ENCODE assay signal across 11 mouse cellular contexts in the genomic region with DNA sequence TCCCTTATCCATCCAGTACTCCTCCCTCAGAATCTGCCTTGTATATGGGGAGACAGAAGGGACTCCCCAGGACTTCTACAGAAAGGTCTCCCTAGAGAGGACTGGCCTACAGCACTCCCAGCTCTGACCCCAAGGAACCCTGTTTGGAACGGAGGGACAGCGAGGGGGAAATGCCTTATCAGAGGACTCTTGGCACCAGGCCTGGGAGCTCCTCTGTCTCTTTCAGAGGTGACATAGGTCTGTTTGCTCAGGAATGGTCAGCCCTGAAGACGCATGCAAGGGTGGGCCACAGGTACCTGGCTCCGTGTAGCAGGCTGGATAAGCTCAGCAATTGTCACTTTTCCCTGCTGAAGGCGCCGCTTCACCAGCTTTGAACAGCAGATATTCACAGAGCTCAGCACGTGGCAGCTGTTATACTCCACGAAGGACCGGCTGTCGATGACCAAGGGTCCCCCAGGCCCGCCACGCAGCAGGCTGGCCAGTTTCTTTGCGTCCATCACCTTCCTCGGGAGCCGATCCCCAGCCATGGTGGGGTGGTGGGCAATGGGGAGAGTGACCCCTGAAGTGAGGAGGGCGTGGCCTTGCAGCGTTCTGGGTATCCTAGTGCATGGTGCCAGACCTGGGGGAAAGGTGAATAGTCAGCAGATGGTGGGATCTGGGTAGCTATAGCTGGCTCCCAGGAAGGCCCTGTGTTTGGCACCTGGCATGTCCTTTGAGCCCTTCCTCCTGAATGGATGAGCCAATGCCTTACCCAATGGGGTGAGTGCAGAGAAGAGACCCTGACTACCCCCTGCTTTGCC. TPM values are rescaled to one million over a fixed set of nuclear protein-coding genes. Genes with fewer than 3 reads are reported as not detected.
DNase-seq lines count a peak whose midpoint lies in the region; ATAC-seq lines count a peak whose summit lies in the region.
"Had no signal": no experiment of that assay in that cellular context is flagged by ENCODE, and none has a peak within 500 bp of the region (broad histone marks: within the 10 kb centered on the region; RNA-seq: fewer than 3 reads in every experiment).

No protein-coding gene starts in this region.

- no peak overlapping the region for H3K9ac ChIP-seq in intestine, embryonic 15.5 days
- no peak overlapping the region; the same call in 1 of the 2 replicates for H3K9ac ChIP-seq in intestine, embryonic 16.5 days (ENCODE audit: low read depth, low read length)
- no peak overlapping the region; the same call in 1 of the 2 replicates for H3K9ac ChIP-seq in midbrain, embryonic 14.5 days (replicated peaks; ENCODE audit: low read length)
- H3K9ac ChIP-seq: lung, embryonic 14.5 days had no signal

- WGBS in intestine, embryonic 15.5 days: 65% methylated on average over 17 of the region's 17 CpGs
- 64% methylated on average over 17 of the region's 17 CpGs for WGBS in intestine, embryonic 16.5 days
- WGBS in hindbrain, embryonic 10.5 days: 66% methylated on average over 17 of the region's 17 CpGs
- 47% methylated on average over 17 of the region's 17 CpGs for WGBS in midbrain, embryonic 14.5 days

- ATAC-seq in intestine, embryonic 15.5 days: no peak
- no peak for ATAC-seq in intestine, embryonic 16.5 days
- ATAC-seq in midbrain, embryonic 14.5 days (ENCODE audit: low FRiP score, low TSS enrichment): no peak

- peaks cover 4% of the 10 kb centered on the region for H3K36me3 ChIP-seq in intestine, embryonic 15.5 days
- no peaks in the 10 kb centered on the region for H3K36me3 ChIP-seq in intestine, embryonic 16.5 days (ENCODE audit: control insufficient read depth, insufficient read depth, low read length)
- H3K36me3 ChIP-seq in hindbrain, embryonic 10.5 days: peaks cover 31% of the 10 kb centered on the region
- peaks cover 44% of the 10 kb centered on the region for H3K36me3 ChIP-seq in midbrain, embryonic 14.5 days (ENCODE audit: control insufficient read depth, insufficient read depth, low read length)

- H3K27me3 ChIP-seq in intestine, embryonic 15.5 days (replicated peaks): peaks cover 24% of the 10 kb centered on the region
- peaks cover 7% of the 10 kb centered on the region for H3K27me3 ChIP-seq in intestine, embryonic 16.5 days (replicated peaks; ENCODE audit: control insufficient read depth, insufficient read depth, low read length)
- H3K27me3 ChIP-seq in hindbrain, embryonic 10.5 days (ENCODE audit: insufficient read depth, poor library complexity, severe bottlenecking): peaks cover 92% of the 10 kb centered on the region
- no peaks in the 10 kb centered on the region for H3K27me3 ChIP-seq in midbrain, embryonic 14.5 days (ENCODE audit: control insufficient read depth, insufficient read depth, low read length)

- H3K9me3 ChIP-seq in intestine, embryonic 15.5 days: no peaks in the 10 kb centered on the region
- H3K9me3 ChIP-seq in intestine, embryonic 16.5 days (ENCODE audit: control insufficient read depth, low read length): no peaks in the 10 kb centered on the region
- H3K9me3 ChIP-seq in hindbrain, embryonic 10.5 days: no peaks in the 10 kb centered on the region
- no peaks in the 10 kb centered on the region for H3K9me3 ChIP-seq in midbrain, embryonic 14.5 days (ENCODE audit: control insufficient read depth, low read length)

- H3K4me1 ChIP-seq in intestine, embryonic 15.5 days (replicated peaks): peaks cover 18% of the 10 kb centered on the region
- H3K4me1 ChIP-seq in intestine, embryonic 16.5 days (ENCODE audit: control insufficient read depth, insufficient read depth, low read length): peaks cover 12% of the 10 kb centered on the region; the same call in 1 of the 2 replicates
- H3K4me1 ChIP-seq in hindbrain, embryonic 10.5 days (replicated peaks): peaks cover 71% of the 10 kb centered on the region
- peaks cover 59% of the 10 kb centered on the region for H3K4me1 ChIP-seq in midbrain, embryonic 14.5 days (ENCODE audit: control insufficient read depth, insufficient read depth, low read length)

- peak; percentile 43 to 53 for DNase-seq in cerebellum, postnatal 25 days
- no peak for DNase-seq in hindbrain, embryonic 10.5 days (ENCODE audit: low spot score)
- no peak for DNase-seq in midbrain, embryonic 14.5 days
- DNase-seq in gastrocnemius, postnatal 25 days: no peak
- DNase-seq in thymus, adult 18-20 months: no peak

- H3K27ac ChIP-seq in intestine, embryonic 15.5 days: 0 out of 2 replicates have a peak overlapping the region, but pooled peaks have one; percentile 6
- H3K27ac ChIP-seq in intestine, embryonic 16.5 days (ENCODE audit: low read length): no peak overlapping the region
- H3K27ac ChIP-seq in hindbrain, embryonic 10.5 days: peak overlapping the region; percentile 80
- H3K27ac ChIP-seq in midbrain, embryonic 14.5 days (replicated peaks; ENCODE audit: low read depth, low read length): peak overlapping the region; percentile 65

- H3K4me3 ChIP-seq in intestine, embryonic 15.5 days (replicated peaks): no peak overlapping the region
- H3K4me3 ChIP-seq in intestine, embryonic 16.5 days (ENCODE audit: low read length): no peak overlapping the region
- H3K4me3 ChIP-seq in hindbrain, embryonic 10.5 days: no peak overlapping the region
- no peak overlapping the region for H3K4me3 ChIP-seq in midbrain, embryonic 14.5 days (replicated peaks; ENCODE audit: low read depth, low read length)
- H3K4me3 ChIP-seq: erythroblast, embryonic 14.5 days had no signal

- no peak overlapping the region for H3K4me2 ChIP-seq in intestine, embryonic 15.5 days (replicated peaks)
- no peak overlapping the region for H3K4me2 ChIP-seq in intestine, embryonic 16.5 days (ENCODE audit: low read depth, low read length)
- peak overlapping the region; percentile 80 for H3K4me2 ChIP-seq in midbrain, embryonic 14.5 days (ENCODE audit: low read length)
- H3K4me2 ChIP-seq: lung, embryonic 14.5 days had no signal

RNA-seq across cellular contexts. Expression of gene Dusp8, which starts 5.8 kb away (rescaled TPM):
- polyA plus RNA-seq in intestine, embryonic 15.5 days (2015; fragmentation: Nextera tagmentation; extraction: Ambion mirVana): 6.6 TPM in 2 replicates
- polyA plus RNA-seq in intestine, embryonic 16.5 days (2015; fragmentation: Nextera tagmentation; extraction: Ambion mirVana): 4.8 and 5.6 TPM in 2 replicates
- 7.8 and 20.1 TPM in 2 replicates for polyA plus RNA-seq in hindbrain, embryonic 10.5 days (2016; fragmentation: Nextera tagmentation; extraction: Ambion mirVana)
- polyA plus RNA-seq in midbrain, embryonic 14.5 days (2014; fragmentation: Nextera tagmentation; extraction: Ambion mirVana): 112 and 126 TPM in 2 replicates
- total RNA-seq in gastrocnemius, postnatal 25 days (2021): 10 to 100 TPM; 16.8 to 46.3 TPM
- total RNA-seq: neutrophil, adult 5-6 weeks had no signal

RNA-seq across cellular contexts. Expression of gene Mob2, which starts 29.0 kb away (rescaled TPM):
- polyA plus RNA-seq in intestine, embryonic 15.5 days (2015; fragmentation: Nextera tagmentation; extraction: Ambion mirVana): 57.8 and 61.8 TPM in 2 replicates
- 57.8 and 64.4 TPM in 2 replicates for polyA plus RNA-seq in intestine, embryonic 16.5 days (2015; fragmentation: Nextera tagmentation; extraction: Ambion mirVana)
- polyA plus RNA-seq in hindbrain, embryonic 10.5 days (2016; fragmentation: Nextera tagmentation; extraction: Ambion mirVana): 61.4 and 62.4 TPM in 2 replicates
- 53.5 and 57.2 TPM in 2 replicates for polyA plus RNA-seq in midbrain, embryonic 14.5 days (2014; fragmentation: Nextera tagmentation; extraction: Ambion mirVana)
- 10 to 100 TPM; 37.8 to 42.9 TPM for total RNA-seq in gastrocnemius, postnatal 25 days (2021)

RNA-seq across cellular contexts. Expression of gene Gm45618, which starts 30.7 kb away (rescaled TPM):
- not detected in 2 replicates for polyA plus RNA-seq in intestine, embryonic 15.5 days (2015; fragmentation: Nextera tagmentation; extraction: Ambion mirVana)
- polyA plus RNA-seq in intestine, embryonic 16.5 days (2015; fragmentation: Nextera tagmentation; extraction: Ambion mirVana): not detected in 2 replicates
- not detected in 2 replicates for polyA plus RNA-seq in hindbrain, embryonic 10.5 days (2016; fragmentation: Nextera tagmentation; extraction: Ambion mirVana)
- 0.34 TPM in 1 of 2 replicates, not detected in the other for polyA plus RNA-seq in midbrain, embryonic 14.5 days (2014; fragmentation: Nextera tagmentation; extraction: Ambion mirVana)
- total RNA-seq in gastrocnemius, postnatal 25 days (2021): not detected
- total RNA-seq: hematopoietic stem cell, adult 5-6 weeks; neutrophil, adult 5-6 weeks had no signal
- polyA plus RNA-seq: erythroblast, embryonic 14.5 days; lung, embryonic 14.5 days had no signal

RNA-seq across cellular contexts. Expression of gene Gm39115, which starts 46.0 kb away (rescaled TPM):
- polyA plus RNA-seq in intestine, embryonic 15.5 days (2015; fragmentation: Nextera tagmentation; extraction: Ambion mirVana): not detected in 2 replicates
- not detected in 2 replicates for polyA plus RNA-seq in intestine, embryonic 16.5 days (2015; fragmentation: Nextera tagmentation; extraction: Ambion mirVana)
- polyA plus RNA-seq in hindbrain, embryonic 10.5 days (2016; fragmentation: Nextera tagmentation; extraction: Ambion mirVana): not detected in 2 replicates
- polyA plus RNA-seq in midbrain, embryonic 14.5 days (2014; fragmentation: Nextera tagmentation; extraction: Ambion mirVana): not detected in 2 replicates
- not detected for total RNA-seq in gastrocnemius, postnatal 25 days (2021)
- total RNA-seq: hematopoietic stem cell, adult 5-6 weeks; neutrophil, adult 5-6 weeks had no signal
- polyA plus RNA-seq: erythroblast, embryonic 14.5 days; lung, embryonic 14.5 days had no signal

RNA-seq across cellular contexts. Expression of gene Gm45337, which starts 54.6 kb away (rescaled TPM):
- not detected in 2 replicates for polyA plus RNA-seq in intestine, embryonic 15.5 days (2015; fragmentation: Nextera tagmentation; extraction: Ambion mirVana)
- polyA plus RNA-seq in intestine, embryonic 16.5 days (2015; fragmentation: Nextera tagmentation; extraction: Ambion mirVana): not detected in 2 replicates
- not detected in 2 replicates for polyA plus RNA-seq in hindbrain, embryonic 10.5 days (2016; fragmentation: Nextera tagmentation; extraction: Ambion mirVana)
- polyA plus RNA-seq in midbrain, embryonic 14.5 days (2014; fragmentation: Nextera tagmentation; extraction: Ambion mirVana): not detected in 2 replicates
- total RNA-seq in gastrocnemius, postnatal 25 days (2021): not detected
- total RNA-seq: hematopoietic stem cell, adult 5-6 weeks; neutrophil, adult 5-6 weeks had no signal
- polyA plus RNA-seq: erythroblast, embryonic 14.5 days; lung, embryonic 14.5 days had no signal

Comparison
In these comparisons a context has a peak if more than half of its experiments do, and no peak if none do; other contexts are left out.
1. DNase-seq: peak in cerebellum, postnatal 25 days (2 of 2); none in hindbrain, embryonic 10.5 days (single experiment), midbrain, embryonic 14.5 days (single experiment), gastrocnemius, postnatal 25 days (single experiment) and thymus, adult 18-20 months (0 of 2).